Mouse (Mus musculus): ENCODE results near the gene Fam25c.

- TF ChIP-seq CTCF (IDR thresholded peaks at IDR 0.05; ENCODE audit: borderline replicate concordance, insufficient read depth, low read depth, low read length) (no peak), POLR2A (IDR thresholded peaks at IDR 0.05; ENCODE audit: borderline replicate concordance, insufficient read depth, low read length) (no peak)
Measured at GRCm38 (mm10) chr14:34371763-34372162, 16.5 kb upstream of the Fam25c start.

Data from cerebellum, adult 2 months (tissue).